Mouse (Mus musculus) testis, adult 2 months (tissue): ENCODE results near the gene Lamp2. TPM values are rescaled to one million over a fixed set of nuclear protein-coding genes. Genes with fewer than 3 reads are reported as not detected.

Experiments used
- H3K27ac ChIP-seq: fragments of 200-500 bp; 2 replicates; pipeline ENCODE4 v1.5.1; 2012; ENCODE audit warnings: low read depth, low read length; ENCODE audit not compliant: control insufficient read depth, insufficient read depth
- H3K27me3 ChIP-seq: fragments of 200-500 bp; 2 replicates; pipeline ENCODE4 v1.6.1; 2012; ENCODE audit warnings: mild to moderate bottlenecking, low read length, moderate library complexity; ENCODE audit not compliant: control insufficient read depth, insufficient read depth
- H3K36me3 ChIP-seq: fragments of 200-500 bp; 2 replicates; pipeline ENCODE4 v1.6.1; 2012; ENCODE audit warnings: mild to moderate bottlenecking, low read length; ENCODE audit not compliant: control insufficient read depth, insufficient read depth
- H3K4me1 ChIP-seq: fragments of 200-500 bp; 2 replicates; pipeline ENCODE4 v1.6.1; 2012; ENCODE audit warnings: low read length; ENCODE audit not compliant: control insufficient read depth, insufficient read depth
- H3K4me3 ChIP-seq: fragments of 200-500 bp; 2 replicates; pipeline ENCODE4 v1.5.1; 2012; ENCODE audit warnings: low read depth, mild to moderate bottlenecking, low read length, moderate library complexity, mixed read lengths; ENCODE audit not compliant: control insufficient read depth
- CTCF ChIP-seq: fragments of 200-500 bp; IDR thresholded peaks from 2 replicates; pipeline ENCODE4 v1.5.1; 2012; ENCODE audit warnings: low read depth, mild to moderate bottlenecking, inconsistent platforms, low read length, moderate library complexity; ENCODE audit not compliant: control insufficient read depth, insufficient read depth, insufficient replicate concordance
- POLR2A ChIP-seq: fragments of 200-500 bp; IDR thresholded peaks from 2 replicates; pipeline ENCODE4 v1.6.1; 2012; ENCODE audit warnings: low read depth, mild to moderate bottlenecking, inconsistent platforms, low read length, moderate library complexity; ENCODE audit not compliant: control insufficient read depth
- polyA plus RNA-seq: library from polyadenylated mRNA; depleted of rRNA; stranded (reverse); fragments of >200 nt; gene quantifications from 2 replicates; pipeline ENCODE4 v1.2.3, GENCODE M21; 2012

Gene Lamp2
- polyA plus RNA-seq, 1 experiment: 45.7 TPM

- TF ChIP-seq CTCF: no peak
- no peak for TF ChIP-seq POLR2A
These were observed 10.0 kb upstream of the Lamp2 start for GRCm38 (mm10) chrX:38466236-38466635.

DNA sequence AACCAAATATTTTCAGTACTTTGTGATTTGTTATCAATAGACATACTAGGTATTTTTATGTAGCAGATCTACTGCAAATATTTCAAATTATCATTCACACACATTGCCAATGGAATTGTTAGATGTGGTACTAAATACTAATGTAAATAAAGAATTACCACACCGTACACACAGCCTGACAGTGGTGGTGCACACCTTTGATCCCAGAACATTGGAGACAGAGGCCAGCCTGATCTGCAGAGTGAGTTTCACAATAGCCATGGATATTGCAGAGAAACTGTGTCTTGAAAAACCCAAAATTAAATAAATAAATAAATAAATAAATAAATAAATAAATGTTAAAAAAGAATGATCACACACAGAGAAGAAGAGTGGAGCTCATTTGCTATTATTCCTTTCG, 6.9 kb upstream of the Lamp2 start:
- H3K4me3 ChIP-seq: no peak overlapping the region
- H3K36me3 ChIP-seq: no peaks in the 10 kb centered on the region
- TF ChIP-seq POLR2A: no peak
- TF ChIP-seq CTCF: no peak
- no peak overlapping the region for H3K27ac ChIP-seq
- no peaks in the 10 kb centered on the region for H3K4me1 ChIP-seq
- no peaks in the 10 kb centered on the region for H3K27me3 ChIP-seq

More at GRCm38 (mm10) chrX:38466236-38466635, 10.0 kb upstream of the Lamp2 start:
- Histone ChIP-seq H3K4me3 (no peak overlapping the region), H3K36me3 (no peaks in the 10 kb centered on the region), H3K4me1 (no peaks in the 10 kb centered on the region), H3K27ac (no peak overlapping the region), H3K27me3 (no peaks in the 10 kb centered on the region)

- Histone ChIP-seq H3K36me3 (no peaks in the 10 kb centered on the region), H3K4me3 (no peak overlapping the region), H3K27ac (no peak overlapping the region), H3K27me3 (no peaks in the 10 kb centered on the region), H3K4me1 (no peaks in the 10 kb centered on the region)
- no peak for TF ChIP-seq CTCF
- TF ChIP-seq POLR2A: no peak
These were observed 5.8 kb upstream of the Lamp2 start for GRCm38 (mm10) chrX:38462101-38462500.

GRCm38 (mm10) chrX:38460887-38461286, 4.6 kb upstream of the Lamp2 start:
- Histone ChIP-seq H3K27ac (no peak overlapping the region), H3K4me1 (no peaks in the 10 kb centered on the region), H3K4me3 (no peak overlapping the region), H3K36me3 (no peaks in the 10 kb centered on the region), H3K27me3 (no peaks in the 10 kb centered on the region)
- no peak for TF ChIP-seq POLR2A
- no peak for TF ChIP-seq CTCF

GRCm38 (mm10) chrX:38459076-38459475, 2.8 kb upstream of the Lamp2 start:
- H3K27ac ChIP-seq: no peak overlapping the region
- no peaks in the 10 kb centered on the region for H3K27me3 ChIP-seq
- no peaks in the 10 kb centered on the region; the same call in 1 of the 2 replicates for H3K4me1 ChIP-seq
- TF ChIP-seq CTCF (no peak), POLR2A (no peak)
- H3K4me3 ChIP-seq: no peak overlapping the region
- H3K36me3 ChIP-seq: no peaks in the 10 kb centered on the region

DNA sequence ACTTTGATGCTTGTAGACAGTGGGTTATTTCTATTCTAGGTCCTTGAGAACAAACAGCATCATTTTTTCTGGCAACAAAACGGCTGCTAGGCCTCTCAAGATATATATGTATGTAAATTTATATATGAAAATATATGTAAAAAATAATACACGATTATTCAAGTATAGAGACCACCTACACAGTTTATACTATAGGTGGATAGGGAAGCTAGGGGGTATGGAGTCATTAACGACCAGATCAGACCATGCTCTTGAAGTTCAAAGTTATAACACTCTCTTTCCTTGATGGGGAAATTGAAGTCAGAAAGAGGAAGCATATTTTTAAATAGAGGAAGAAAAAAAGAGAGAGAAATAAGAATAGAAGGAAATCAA, 367 bp upstream of the Lamp2 start:
- Histone ChIP-seq H3K36me3 (no peaks in the 10 kb centered on the region), H3K4me3 (no peak overlapping the region), H3K4me1 (no peaks in the 10 kb centered on the region; the same call in 1 of the 2 replicates), H3K27me3 (no peaks in the 10 kb centered on the region), H3K27ac (no peak overlapping the region)
- TF ChIP-seq CTCF: no peak
- no peak for TF ChIP-seq POLR2A

- no peaks in the 10 kb centered on the region for H3K27me3 ChIP-seq
- H3K4me3 ChIP-seq: peak overlapping the region; percentile 85
- H3K27ac ChIP-seq: peak overlapping the region; percentile 58; the same call in 1 of the 2 replicates
- no peak for TF ChIP-seq CTCF
- TF ChIP-seq POLR2A: no peak
- H3K36me3 ChIP-seq: no peaks in the 10 kb centered on the region
- no peaks in the 10 kb centered on the region; the same call in 1 of the 2 replicates for H3K4me1 ChIP-seq
These were observed 780 bp downstream of the Lamp2 start for GRCm38 (mm10) chrX:38455474-38455873.

GRCm38 (mm10) chrX:38454900-38455299, 1.4 kb downstream of the Lamp2 start:
- no peak for TF ChIP-seq CTCF
- no peak for TF ChIP-seq POLR2A
- Histone ChIP-seq H3K36me3 (no peaks in the 10 kb centered on the region), H3K4me1 (no peaks in the 10 kb centered on the region; the same call in 1 of the 2 replicates), H3K4me3 (no peak overlapping the region; the same call in 1 of the 2 replicates), H3K27me3 (no peaks in the 10 kb centered on the region), H3K27ac (no peak overlapping the region)
